Mouse (Mus musculus): ENCODE results near the gene Kbtbd6.

DNA sequence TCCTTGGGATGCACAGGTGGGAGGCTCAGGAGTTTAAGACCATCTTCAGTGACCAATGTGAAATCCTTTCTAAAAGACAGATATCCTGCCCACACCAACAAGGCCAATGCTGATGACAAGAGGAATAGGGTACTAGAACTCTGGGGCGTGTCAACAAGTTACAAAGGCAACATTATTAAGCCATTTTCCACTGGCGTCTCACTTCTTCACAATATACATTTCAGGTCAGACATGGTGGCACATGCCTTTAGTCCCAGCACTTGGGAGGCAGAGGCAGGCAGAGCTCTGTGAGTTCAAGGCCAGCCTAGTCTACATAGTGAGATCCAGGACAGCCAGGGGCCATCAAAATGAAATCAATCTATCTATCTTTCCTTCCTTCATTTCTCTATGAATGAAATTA is 21.7 kb downstream of the Kbtbd6 start:
- TF ChIP-seq CTCF (IDR thresholded peaks at IDR 0.05; ENCODE audit: low read depth, low read length) (no peak), POLR2A (IDR thresholded peaks at IDR 0.05; ENCODE audit: extremely low read depth, insufficient read depth, low read length) (no peak)
